Mouse (Mus musculus): Measurements from ENCODE around the gene Dlk1.

GRCm38 (mm10) chr12:109491701-109492100 lies 39.1 kb downstream of the Dlk1 start:
- no peak for TF ChIP-seq CTCF (IDR thresholded peaks at IDR 0.05; ENCODE audit: control insufficient read depth, insufficient read depth, insufficient read length)
- TF ChIP-seq MYOG (IDR thresholded peaks at IDR 0.05; ENCODE audit: control insufficient read depth, extremely low read depth, insufficient read length) = no peak
- TF ChIP-seq MYOD1 (IDR thresholded peaks at IDR 0.05; ENCODE audit: control insufficient read depth, insufficient read length, low read depth) = no peak
- no peak for TF ChIP-seq CEBPB (IDR thresholded peaks at IDR 0.05; ENCODE audit: low read depth)
- no peak for TF ChIP-seq USF1 (IDR thresholded peaks at IDR 0.05; ENCODE audit: low read depth)

All from C2C12 (cell line).